Mouse (Mus musculus): ENCODE results near the gene Sfxn2. TPM values are rescaled to one million over a fixed set of nuclear protein-coding genes. Genes with fewer than 3 reads are reported as not detected.

The Sfxn2 gene
- total and polyA plus RNA-seq, 2 experiments from 2014 or later = 4.2 to 5.1 TPM

GRCm38 (mm10) chr19:46530449-46530990 lies 42.6 kb upstream of the Sfxn2 start:
- Histone ChIP-seq H3K4me1 (ENCODE audit: control insufficient read depth, insufficient read depth) (peaks cover 55% of the 10 kb centered on the region), H3K36me3 (replicated peaks; ENCODE audit: control insufficient read depth, insufficient read depth, low read length) (no peaks in the 10 kb centered on the region), H3K9me3 (replicated peaks; ENCODE audit: control insufficient read depth, low read length) (no peaks in the 10 kb centered on the region), H3K27me3 (ENCODE audit: control insufficient read depth, insufficient read depth, low read length) (no peaks in the 10 kb centered on the region), H3K4me2 (ENCODE audit: low read depth, low read length) (peak overlapping the region; percentile 14; the same call in 1 of the 2 replicates), H3K27ac (ENCODE audit: low read depth) (peak overlapping the region; percentile 94), H3K9ac (replicated peaks; ENCODE audit: low read depth, low read length) (peak overlapping the region; percentile 32; the same call in 1 of the 2 replicates), H3K4me3 (ENCODE audit: low read depth, low read length) (no peak overlapping the region)
- 27% methylated on average over 8 of the region's 8 CpGs for WGBS
- ATAC-seq (ENCODE audit: insufficient read depth, low read depth) (no peak), DNase-seq (ENCODE audit: low spot score) (no peak)
- TF ChIP-seq EP300 (IDR thresholded peaks at IDR 0.05; ENCODE audit: low read depth) (no peak), CTCF (IDR thresholded peaks at IDR 0.05; ENCODE audit: low read depth) (no peak)

- ATAC-seq (ENCODE audit: insufficient read depth, low read depth) (no peak; the same call in 1 of the 2 replicates), DNase-seq (ENCODE audit: low spot score) (no peak)
- peak overlapping the region; percentile 35; the same call in 1 of the 2 replicates for H3K9ac ChIP-seq (replicated peaks; ENCODE audit: low read depth, low read length)
- H3K4me3 ChIP-seq (ENCODE audit: low read depth, low read length) = no peak overlapping the region
- no peaks in the 10 kb centered on the region for H3K36me3 ChIP-seq (replicated peaks; ENCODE audit: control insufficient read depth, insufficient read depth, low read length)
- peaks cover 46% of the 10 kb centered on the region for H3K4me1 ChIP-seq (ENCODE audit: control insufficient read depth, insufficient read depth)
- 19% methylated on average over 16 of the region's 16 CpGs for WGBS
- peak overlapping the region; percentile 30; the same call in 1 of the 2 replicates for H3K4me2 ChIP-seq (ENCODE audit: low read depth, low read length)
- peak overlapping the region; percentile 94 for H3K27ac ChIP-seq (ENCODE audit: low read depth)
- no peaks in the 10 kb centered on the region for H3K27me3 ChIP-seq (ENCODE audit: control insufficient read depth, insufficient read depth, low read length)
- no peaks in the 10 kb centered on the region for H3K9me3 ChIP-seq (replicated peaks; ENCODE audit: control insufficient read depth, low read length)
- no peak; the same call in 1 of the 2 replicates for TF ChIP-seq EP300 (IDR thresholded peaks at IDR 0.05; ENCODE audit: low read depth)
- TF ChIP-seq CTCF (IDR thresholded peaks at IDR 0.05; ENCODE audit: low read depth) = peak; percentile 29; the same call in 1 of the 2 replicates
Observed at GRCm38 (mm10) chr19:46531071-46532030, 41.8 kb upstream of the Sfxn2 start.

- 21% methylated on average over 10 of the region's 10 CpGs for WGBS
- H3K36me3 ChIP-seq (replicated peaks; ENCODE audit: control insufficient read depth, insufficient read depth, low read length) = no peaks in the 10 kb centered on the region
- H3K4me1 ChIP-seq (ENCODE audit: control insufficient read depth, insufficient read depth) = peaks cover 45% of the 10 kb centered on the region
- no peaks in the 10 kb centered on the region for H3K9me3 ChIP-seq (replicated peaks; ENCODE audit: control insufficient read depth, low read length)
- peak overlapping the region; percentile 37; the same call in 1 of the 2 replicates for H3K9ac ChIP-seq (replicated peaks; ENCODE audit: low read depth, low read length)
- no peak for TF ChIP-seq CTCF (IDR thresholded peaks at IDR 0.05; ENCODE audit: low read depth)
- no peak; the same call in 1 of the 2 replicates for TF ChIP-seq EP300 (IDR thresholded peaks at IDR 0.05; ENCODE audit: low read depth)
- H3K4me2 ChIP-seq (ENCODE audit: low read depth, low read length) = peak overlapping the region; percentile 30; the same call in 1 of the 2 replicates
- peak; percentile 81 for DNase-seq (ENCODE audit: low spot score)
- H3K27me3 ChIP-seq (ENCODE audit: control insufficient read depth, insufficient read depth, low read length) = no peaks in the 10 kb centered on the region
- peak overlapping the region; percentile 94 for H3K27ac ChIP-seq (ENCODE audit: low read depth)
- ATAC-seq (ENCODE audit: insufficient read depth, low read depth) = peak; percentile 34
- no peak overlapping the region for H3K4me3 ChIP-seq (ENCODE audit: low read depth, low read length)
Observed at GRCm38 (mm10) chr19:46532031-46532688, 41.0 kb upstream of the Sfxn2 start.

GRCm38 (mm10) chr19:46533066-46533465 lies 40.1 kb upstream of the Sfxn2 start:
- H3K4me2 ChIP-seq (ENCODE audit: low read depth, low read length) = no peak overlapping the region
- no peak overlapping the region for H3K4me3 ChIP-seq (ENCODE audit: low read depth, low read length)
- peak overlapping the region; percentile 94 for H3K27ac ChIP-seq (ENCODE audit: low read depth)
- no peaks in the 10 kb centered on the region for H3K27me3 ChIP-seq (ENCODE audit: control insufficient read depth, insufficient read depth, low read length)
- peaks cover 37% of the 10 kb centered on the region for H3K4me1 ChIP-seq (ENCODE audit: control insufficient read depth, insufficient read depth)
- no peak for TF ChIP-seq EP300 (IDR thresholded peaks at IDR 0.05; ENCODE audit: low read depth)
- TF ChIP-seq CTCF (IDR thresholded peaks at IDR 0.05; ENCODE audit: low read depth) = no peak
- no peak for DNase-seq (ENCODE audit: low spot score)
- H3K9ac ChIP-seq (replicated peaks; ENCODE audit: low read depth, low read length) = no peak overlapping the region
- 47% methylated on average over 4 of the region's 4 CpGs for WGBS
- ATAC-seq (ENCODE audit: insufficient read depth, low read depth) = no peak
- no peaks in the 10 kb centered on the region for H3K36me3 ChIP-seq (replicated peaks; ENCODE audit: control insufficient read depth, insufficient read depth, low read length)
- no peaks in the 10 kb centered on the region for H3K9me3 ChIP-seq (replicated peaks; ENCODE audit: control insufficient read depth, low read length)

- Histone ChIP-seq H3K9me3 (replicated peaks; ENCODE audit: control insufficient read depth, low read length) (no peaks in the 10 kb centered on the region), H3K4me3 (ENCODE audit: low read depth, low read length) (no peak overlapping the region), H3K4me2 (ENCODE audit: low read depth, low read length) (no peak overlapping the region), H3K27me3 (ENCODE audit: control insufficient read depth, insufficient read depth, low read length) (no peaks in the 10 kb centered on the region), H3K36me3 (replicated peaks; ENCODE audit: control insufficient read depth, insufficient read depth, low read length) (no peaks in the 10 kb centered on the region), H3K27ac (ENCODE audit: low read depth) (no peak overlapping the region), H3K4me1 (ENCODE audit: control insufficient read depth, insufficient read depth) (peaks cover 36% of the 10 kb centered on the region), H3K9ac (replicated peaks; ENCODE audit: low read depth, low read length) (no peak overlapping the region)
- TF ChIP-seq CTCF (IDR thresholded peaks at IDR 0.05; ENCODE audit: low read depth) (no peak), EP300 (IDR thresholded peaks at IDR 0.05; ENCODE audit: low read depth) (no peak)
- no peak for ATAC-seq (ENCODE audit: insufficient read depth, low read depth)
- 92% methylated on average over 5 of the region's 5 CpGs for WGBS
- no peak for DNase-seq (ENCODE audit: low spot score)
Observed at GRCm38 (mm10) chr19:46533525-46533924, 39.6 kb upstream of the Sfxn2 start.

Measured in heart, postnatal 0 days (tissue).